Mouse (Mus musculus): ENCODE measurements at regions not wholly inside any gene's neighbourhood (a gene's known extent, or its start where the extent isn't known, plus 50 kb on each side); places are given as distances from the start of the nearest gene placed in this dataset.

DNA sequence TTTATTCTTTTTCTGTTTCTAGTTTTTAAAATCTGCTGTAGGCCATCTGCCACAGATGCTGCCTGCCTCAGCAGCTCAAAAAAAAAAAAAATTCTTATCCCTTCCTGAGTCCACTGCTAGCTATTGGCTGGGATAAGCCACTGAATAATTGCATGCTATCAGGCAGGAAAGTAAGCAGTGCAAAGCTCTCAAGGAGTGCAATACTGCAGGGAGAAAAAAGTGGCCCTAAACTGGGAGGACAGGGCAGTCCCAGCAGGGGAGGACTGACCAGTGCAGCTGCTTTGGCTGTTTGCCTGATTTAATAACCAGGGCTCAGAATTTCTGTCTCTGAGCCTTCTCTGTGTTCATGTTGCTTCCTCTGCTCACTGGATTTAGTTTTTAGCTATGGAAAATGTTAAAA lies 544.4 kb upstream of the Marcks start:
- no peaks in the 10 kb centered on the region for H3K27me3 ChIP-seq
- no peaks in the 10 kb centered on the region for H3K9me3 ChIP-seq
- no peaks in the 10 kb centered on the region for H3K36me3 ChIP-seq
- H3K9ac ChIP-seq (replicated peaks) = no peak overlapping the region
- no peak overlapping the region for H3K4me3 ChIP-seq (replicated peaks)
- peaks cover 3% of the 10 kb centered on the region; the same call in 1 of the 2 replicates for H3K4me1 ChIP-seq (replicated peaks)
- no peak overlapping the region for H3K27ac ChIP-seq
- H3K4me2 ChIP-seq (replicated peaks) = no peak overlapping the region
- peak; percentile 76; the same call in 1 of the 2 replicates for ATAC-seq

DNA sequence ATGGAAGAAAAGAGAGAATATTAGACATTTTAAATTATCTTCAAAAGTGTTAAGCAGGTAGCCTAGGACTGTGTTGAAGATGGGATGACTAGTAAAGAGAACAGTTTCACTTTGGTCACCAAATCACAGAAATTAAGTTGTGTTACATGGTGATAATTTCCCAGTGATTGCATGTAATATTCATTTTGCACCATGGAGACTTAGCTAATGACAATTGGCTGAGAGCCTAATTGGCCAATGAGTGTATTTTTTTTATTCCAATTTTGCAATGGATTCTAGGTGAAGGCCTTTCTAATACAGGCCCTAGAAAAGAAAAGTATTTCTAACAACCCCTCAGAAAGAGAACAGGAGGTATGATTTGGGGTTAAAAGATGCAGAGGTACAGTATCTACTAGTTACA lies 541.9 kb upstream of the Marcks start:
- Histone ChIP-seq H3K4me3 (replicated peaks) (no peak overlapping the region), H3K4me1 (replicated peaks) (peaks cover 3% of the 10 kb centered on the region; the same call in 1 of the 2 replicates), H3K9ac (replicated peaks) (no peak overlapping the region), H3K27me3 (no peaks in the 10 kb centered on the region), H3K9me3 (no peaks in the 10 kb centered on the region), H3K27ac (no peak overlapping the region), H3K36me3 (no peaks in the 10 kb centered on the region), H3K4me2 (replicated peaks) (no peak overlapping the region)
- ATAC-seq = no peak

DNA sequence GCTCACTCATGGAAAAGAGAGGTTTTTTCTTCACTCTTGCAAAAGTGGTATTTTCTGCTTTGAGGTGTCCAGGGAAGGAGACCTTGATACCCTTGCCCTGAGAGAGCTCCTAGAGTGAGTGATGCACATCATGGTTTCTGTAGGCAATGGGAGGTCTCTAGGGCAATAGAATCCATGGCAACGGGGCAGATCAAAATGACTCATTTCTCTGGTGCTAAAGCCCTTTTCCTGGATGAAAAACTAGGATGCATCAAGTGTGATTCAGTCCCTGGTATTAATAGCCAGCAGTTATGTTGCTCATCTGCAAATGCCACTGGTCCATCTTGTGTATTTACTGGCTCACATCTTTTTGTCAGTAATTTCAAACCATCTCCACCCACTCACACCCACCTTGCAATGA lies 539.1 kb upstream of the Marcks start:
- WGBS = 82% methylated on average over 1 of the region's 1 CpGs
- no peak for ATAC-seq

DNA sequence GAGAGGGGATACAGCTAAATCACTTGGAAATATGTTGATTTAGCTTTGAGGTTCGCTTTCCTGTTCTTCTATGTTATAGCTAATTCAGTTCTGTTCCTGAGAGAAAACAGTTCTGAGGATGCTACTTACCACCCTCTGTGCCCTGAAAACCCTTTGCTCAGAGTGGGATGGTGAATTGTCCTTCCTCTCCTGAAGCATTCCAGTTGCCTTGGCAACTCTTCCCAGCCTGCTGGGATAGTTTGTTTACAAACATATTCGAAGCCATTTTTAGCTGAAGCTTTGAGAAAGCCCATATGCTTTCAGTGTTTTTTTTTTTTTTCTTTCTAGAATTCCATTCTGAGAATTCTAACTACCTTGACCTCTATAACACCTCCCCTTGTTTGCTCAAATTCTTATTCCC lies 530.1 kb upstream of the Marcks start:
- H3K4me2 ChIP-seq (replicated peaks) = no peak overlapping the region
- no peaks in the 10 kb centered on the region for H3K9me3 ChIP-seq
- no peak for ATAC-seq
- no peak overlapping the region for H3K9ac ChIP-seq (replicated peaks)
- H3K4me1 ChIP-seq (replicated peaks) = peaks cover 20% of the 10 kb centered on the region
- 42% methylated on average over 2 of the region's 2 CpGs for WGBS
- no peak overlapping the region for H3K4me3 ChIP-seq (replicated peaks)
- no peak overlapping the region for H3K27ac ChIP-seq
- no peaks in the 10 kb centered on the region for H3K36me3 ChIP-seq
- no peaks in the 10 kb centered on the region for H3K27me3 ChIP-seq

More for the DNA sequence above, 539.1 kb upstream of the Marcks start:
- no peaks in the 10 kb centered on the region for H3K4me1 ChIP-seq (replicated peaks)
- H3K27ac ChIP-seq = no peak overlapping the region
- H3K36me3 ChIP-seq = no peaks in the 10 kb centered on the region
- H3K27me3 ChIP-seq = no peaks in the 10 kb centered on the region
- H3K9ac ChIP-seq (replicated peaks) = no peak overlapping the region
- no peak overlapping the region for H3K4me3 ChIP-seq (replicated peaks)
- H3K4me2 ChIP-seq (replicated peaks) = no peak overlapping the region
- no peaks in the 10 kb centered on the region for H3K9me3 ChIP-seq

DNA sequence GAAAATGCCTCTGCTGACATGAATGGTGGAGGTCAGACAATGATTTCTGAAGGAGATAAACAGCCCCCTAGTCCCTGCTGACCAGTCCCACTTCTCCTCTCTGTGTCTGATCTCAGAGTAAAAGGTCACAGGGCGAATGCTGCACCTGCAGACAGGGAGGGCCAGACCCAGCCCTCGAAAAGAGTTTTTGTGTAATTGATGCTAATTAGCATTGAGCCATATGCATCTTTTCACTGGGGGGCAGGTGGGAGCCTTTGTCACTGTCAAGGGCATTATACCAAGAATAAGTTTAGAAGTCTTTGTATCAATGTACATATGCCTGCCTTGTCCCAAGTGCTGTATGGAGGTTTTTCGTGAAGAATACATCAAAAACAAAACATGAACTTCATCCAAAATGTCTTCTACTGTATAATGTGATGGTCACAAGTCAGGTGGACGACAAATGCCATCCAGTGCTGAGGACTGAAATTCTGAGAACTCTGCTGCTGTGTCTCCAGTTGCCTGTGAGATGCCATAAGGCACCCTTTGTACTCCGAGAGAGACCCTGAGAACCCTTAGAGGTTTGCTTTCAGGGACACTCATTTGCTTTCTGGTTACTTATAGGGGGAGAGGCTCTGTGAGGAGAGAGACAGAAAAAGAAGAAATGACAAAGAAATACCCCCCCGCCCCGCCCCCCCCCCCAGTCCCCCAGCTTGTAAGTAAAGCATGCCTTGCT lies 528.5 kb upstream of the Marcks start:
- no peaks in the 10 kb centered on the region for H3K36me3 ChIP-seq
- no peaks in the 10 kb centered on the region for H3K9me3 ChIP-seq
- no peak overlapping the region for H3K4me2 ChIP-seq (replicated peaks)
- no peak overlapping the region for H3K9ac ChIP-seq (replicated peaks)
- H3K4me1 ChIP-seq (replicated peaks) = peaks cover 20% of the 10 kb centered on the region
- WGBS = 14% methylated on average over 7 of the region's 7 CpGs
- peak; percentile 88 for ATAC-seq
- H3K27me3 ChIP-seq = no peaks in the 10 kb centered on the region
- peak overlapping the region; percentile 45; the same call in 1 of the 2 replicates for H3K27ac ChIP-seq
- H3K4me3 ChIP-seq (replicated peaks) = no peak overlapping the region

DNA sequence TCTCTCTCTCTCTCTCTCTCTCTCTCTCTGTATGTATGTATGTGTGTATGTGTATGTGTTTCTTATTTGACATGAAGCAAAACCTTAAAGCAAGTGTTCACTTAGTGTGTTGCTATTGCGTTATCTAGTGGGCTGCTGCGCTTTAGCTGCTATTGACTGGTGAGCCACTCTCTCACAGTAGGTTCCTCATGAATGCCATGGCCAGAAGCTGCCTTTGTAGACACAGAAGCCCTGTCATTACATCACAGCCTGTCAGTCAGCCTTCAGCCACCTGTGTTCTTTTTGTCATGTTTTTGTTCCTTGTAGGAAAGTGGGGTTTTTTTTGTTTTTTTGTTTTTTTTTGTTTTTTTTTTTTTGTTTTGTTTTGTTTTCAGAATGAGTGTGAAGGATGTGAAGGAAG lies 527.8 kb upstream of the Marcks start:
- Histone ChIP-seq H3K27me3 (no peaks in the 10 kb centered on the region), H3K27ac (peak overlapping the region; percentile 45; the same call in 1 of the 2 replicates), H3K36me3 (no peaks in the 10 kb centered on the region), H3K4me1 (replicated peaks) (peaks cover 20% of the 10 kb centered on the region), H3K9me3 (no peaks in the 10 kb centered on the region), H3K9ac (replicated peaks) (no peak overlapping the region), H3K4me2 (replicated peaks) (no peak overlapping the region), H3K4me3 (replicated peaks) (no peak overlapping the region)
- peak; percentile 24; the same call in 1 of the 2 replicates for ATAC-seq
- WGBS = 23% methylated on average over 2 of the region's 2 CpGs

DNA sequence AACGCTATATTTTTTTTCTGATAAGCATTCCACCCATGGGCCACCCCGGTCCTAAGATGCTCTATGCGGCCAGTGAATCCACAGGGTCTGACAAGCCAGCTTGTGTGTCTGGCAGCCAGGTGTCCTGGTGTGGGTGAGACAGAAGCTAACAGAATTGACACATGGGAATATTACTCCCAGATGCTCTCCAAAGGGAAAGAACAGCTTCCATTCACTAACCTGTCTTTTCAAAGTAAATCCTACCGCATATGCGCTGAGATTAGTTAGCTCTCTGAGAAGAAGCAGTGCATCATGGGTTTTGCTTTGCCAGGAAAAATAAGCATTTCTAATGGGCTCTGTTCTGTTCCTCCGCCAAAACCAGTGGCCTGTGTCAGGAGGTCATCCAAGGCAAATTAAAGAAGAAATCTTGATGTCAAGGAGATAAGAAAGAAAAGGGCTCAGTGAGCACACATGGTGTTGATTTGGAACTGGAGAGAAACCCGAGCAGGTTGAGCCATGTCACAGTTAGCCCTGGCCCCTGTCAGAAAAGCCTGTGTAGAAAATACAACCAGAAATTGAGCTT lies 498.4 kb upstream of the Marcks start:
- ATAC-seq = no peak
- Histone ChIP-seq H3K27ac (no peak overlapping the region), H3K4me3 (replicated peaks) (no peak overlapping the region), H3K4me1 (replicated peaks) (0 out of 2 replicates have a peak, but pooled peaks cover 4% of the 10 kb centered on the region), H3K9ac (replicated peaks) (no peak overlapping the region), H3K27me3 (no peaks in the 10 kb centered on the region), H3K4me2 (replicated peaks) (no peak overlapping the region), H3K36me3 (no peaks in the 10 kb centered on the region), H3K9me3 (no peaks in the 10 kb centered on the region)
- WGBS = 52% methylated on average over 7 of the region's 7 CpGs

DNA sequence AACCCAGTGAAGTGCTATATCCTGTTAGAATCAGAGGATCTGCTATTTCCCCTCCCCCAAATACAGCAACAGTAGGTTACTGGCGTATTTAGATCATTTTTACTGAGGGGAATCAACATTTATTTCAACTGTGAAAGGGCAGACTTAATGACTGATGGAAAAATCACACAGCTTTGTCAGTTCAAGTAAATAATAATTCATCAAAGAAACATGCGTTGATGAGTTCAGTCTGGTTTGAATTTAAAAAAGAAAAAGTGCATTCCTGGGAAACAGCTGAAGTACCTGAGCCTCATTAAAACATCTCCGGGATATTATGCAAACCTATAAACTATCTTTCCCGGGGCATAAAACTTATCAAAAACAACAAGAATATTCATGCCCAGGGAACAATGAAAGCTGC lies 497.7 kb upstream of the Marcks start:
- no peak for ATAC-seq
- no peaks in the 10 kb centered on the region for H3K9me3 ChIP-seq
- 0 out of 2 replicates have a peak, but pooled peaks cover 4% of the 10 kb centered on the region for H3K4me1 ChIP-seq (replicated peaks)
- H3K4me3 ChIP-seq (replicated peaks) = no peak overlapping the region
- no peak overlapping the region for H3K4me2 ChIP-seq (replicated peaks)
- WGBS = 89% methylated on average over 4 of the region's 4 CpGs
- no peaks in the 10 kb centered on the region for H3K27me3 ChIP-seq
- H3K9ac ChIP-seq (replicated peaks) = no peak overlapping the region
- no peak overlapping the region for H3K27ac ChIP-seq
- no peaks in the 10 kb centered on the region for H3K36me3 ChIP-seq

DNA sequence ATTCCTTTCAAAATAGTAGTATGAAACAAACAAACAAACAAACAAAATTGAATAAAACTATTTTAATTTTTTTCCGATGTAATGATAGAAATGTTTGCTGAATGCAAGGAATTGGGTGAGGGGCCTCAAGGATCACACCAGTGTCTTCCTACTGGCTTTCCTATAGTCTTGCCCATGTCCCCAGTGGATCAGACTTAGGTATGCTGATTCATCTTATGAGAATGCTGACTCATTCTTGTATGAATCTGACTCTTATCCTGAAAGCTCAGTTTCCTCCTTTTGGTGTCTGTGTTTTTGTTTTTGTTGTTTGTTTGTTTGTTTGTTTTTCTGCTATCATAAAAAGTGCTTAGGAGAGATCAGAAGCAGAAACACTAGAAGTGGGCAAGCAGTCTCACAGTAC lies 491.7 kb upstream of the Marcks start:
- Histone ChIP-seq H3K9ac (replicated peaks) (no peak overlapping the region), H3K4me3 (replicated peaks) (no peak overlapping the region), H3K4me2 (replicated peaks) (no peak overlapping the region), H3K27me3 (no peaks in the 10 kb centered on the region), H3K27ac (no peak overlapping the region), H3K4me1 (replicated peaks) (no peaks in the 10 kb centered on the region), H3K36me3 (no peaks in the 10 kb centered on the region), H3K9me3 (no peaks in the 10 kb centered on the region)
- WGBS = 98% methylated on average over 1 of the region's 1 CpGs
- ATAC-seq = no peak

DNA sequence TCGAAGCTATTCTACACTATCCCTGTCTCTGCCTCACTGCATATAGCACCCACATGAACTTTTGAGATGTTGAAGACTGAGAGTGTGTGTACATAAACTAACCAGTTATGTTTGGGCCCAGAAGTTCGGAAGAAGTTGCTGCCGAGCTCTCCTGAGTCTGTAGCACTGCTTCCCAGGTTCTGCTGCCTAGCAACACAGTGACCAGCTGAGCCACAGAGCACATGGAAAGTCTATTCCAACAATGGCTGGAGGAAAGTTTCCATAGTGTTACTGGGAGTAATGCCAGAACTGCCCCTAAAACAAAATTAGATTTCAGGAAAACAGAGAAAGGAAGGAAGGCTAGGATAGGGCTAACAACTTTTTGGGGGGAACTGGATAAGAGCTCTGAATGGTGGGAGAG lies 489.2 kb upstream of the Marcks start:
- Histone ChIP-seq H3K36me3 (no peaks in the 10 kb centered on the region), H3K27ac (no peak overlapping the region), H3K4me3 (replicated peaks) (no peak overlapping the region), H3K4me1 (replicated peaks) (no peaks in the 10 kb centered on the region), H3K9ac (replicated peaks) (no peak overlapping the region), H3K9me3 (no peaks in the 10 kb centered on the region), H3K27me3 (no peaks in the 10 kb centered on the region), H3K4me2 (replicated peaks) (no peak overlapping the region)
- peak; percentile 60; the same call in 1 of the 2 replicates for ATAC-seq
- WGBS = 64% methylated on average over 3 of the region's 3 CpGs

DNA sequence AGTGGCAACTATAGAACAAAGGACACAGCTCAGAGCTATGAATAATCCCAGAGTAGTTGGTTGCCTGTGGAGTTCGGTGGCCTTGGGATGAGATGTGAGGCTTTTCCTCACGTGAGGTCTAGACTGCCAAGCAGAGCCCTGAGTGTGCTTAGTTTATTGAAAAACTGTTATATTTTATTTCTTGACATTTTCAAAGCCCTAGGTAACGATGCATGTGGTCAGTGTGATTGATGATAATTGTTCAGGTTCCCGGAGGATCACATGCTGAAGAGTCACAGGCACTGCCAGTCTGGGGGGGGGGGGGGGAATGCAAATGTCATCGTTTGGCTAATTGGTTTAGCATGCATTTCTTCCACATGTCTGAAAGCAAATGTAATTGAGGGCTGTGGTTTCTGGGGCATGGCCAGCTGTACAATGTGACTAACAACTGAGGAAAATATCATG lies 488.1 kb upstream of the Marcks start:
- H3K4me3 ChIP-seq (replicated peaks) = no peak overlapping the region
- no peaks in the 10 kb centered on the region for H3K27me3 ChIP-seq
- H3K27ac ChIP-seq = no peak overlapping the region
- H3K9ac ChIP-seq (replicated peaks) = no peak overlapping the region
- no peaks in the 10 kb centered on the region for H3K4me1 ChIP-seq (replicated peaks)
- H3K36me3 ChIP-seq = no peaks in the 10 kb centered on the region
- ATAC-seq = peak; percentile 83
- no peak overlapping the region for H3K4me2 ChIP-seq (replicated peaks)
- no peaks in the 10 kb centered on the region for H3K9me3 ChIP-seq
- 45% methylated on average over 5 of the region's 5 CpGs for WGBS

DNA sequence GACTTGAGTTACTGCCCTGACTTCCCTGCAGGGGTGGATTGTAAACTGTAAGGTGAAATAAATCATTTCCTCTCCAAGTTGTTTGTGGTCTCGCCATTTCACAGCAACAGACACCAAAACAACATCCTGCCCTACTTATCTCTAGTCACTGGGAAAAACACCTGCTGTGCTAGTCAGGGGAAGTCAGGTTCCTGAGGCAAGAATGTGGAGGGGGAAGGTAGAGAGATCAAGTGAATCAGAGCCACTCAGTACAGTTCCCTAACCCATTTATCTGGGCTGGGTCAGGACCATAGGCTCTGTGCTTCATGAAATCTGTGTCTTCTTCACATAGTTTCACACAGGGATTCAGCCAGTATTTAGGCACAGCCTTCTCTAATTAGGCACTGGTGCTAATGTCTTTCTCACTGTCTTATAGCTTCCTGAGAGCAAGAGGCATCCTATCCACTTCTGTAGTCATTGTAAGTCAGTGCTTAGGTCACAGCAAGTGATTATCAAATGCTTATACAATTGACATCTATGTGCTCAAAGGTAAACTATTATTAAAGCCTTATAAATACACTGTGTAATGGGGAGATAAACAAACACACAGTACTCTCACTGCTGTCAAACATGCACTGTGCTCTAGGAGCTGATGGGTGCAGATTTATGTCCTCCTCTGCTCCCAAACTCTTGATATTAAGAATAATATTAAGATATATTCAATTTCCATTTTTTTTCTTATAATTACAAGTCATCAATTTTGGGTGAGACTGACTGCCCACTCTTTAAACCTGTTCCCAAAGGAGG lies 487.4 kb upstream of the Marcks start:
- Histone ChIP-seq H3K4me3 (replicated peaks) (no peak overlapping the region), H3K36me3 (no peaks in the 10 kb centered on the region), H3K4me1 (replicated peaks) (no peaks in the 10 kb centered on the region), H3K9ac (replicated peaks) (no peak overlapping the region), H3K27ac (no peak overlapping the region), H3K27me3 (no peaks in the 10 kb centered on the region), H3K9me3 (no peaks in the 10 kb centered on the region), H3K4me2 (replicated peaks) (no peak overlapping the region)
- WGBS = 63% methylated on average over 1 of the region's 1 CpGs
- peak; percentile 70 for ATAC-seq

All from midbrain, embryonic 13.5 days (tissue).